ENCODE assay signal across 10 mouse cellular contexts in the genomic region with DNA sequence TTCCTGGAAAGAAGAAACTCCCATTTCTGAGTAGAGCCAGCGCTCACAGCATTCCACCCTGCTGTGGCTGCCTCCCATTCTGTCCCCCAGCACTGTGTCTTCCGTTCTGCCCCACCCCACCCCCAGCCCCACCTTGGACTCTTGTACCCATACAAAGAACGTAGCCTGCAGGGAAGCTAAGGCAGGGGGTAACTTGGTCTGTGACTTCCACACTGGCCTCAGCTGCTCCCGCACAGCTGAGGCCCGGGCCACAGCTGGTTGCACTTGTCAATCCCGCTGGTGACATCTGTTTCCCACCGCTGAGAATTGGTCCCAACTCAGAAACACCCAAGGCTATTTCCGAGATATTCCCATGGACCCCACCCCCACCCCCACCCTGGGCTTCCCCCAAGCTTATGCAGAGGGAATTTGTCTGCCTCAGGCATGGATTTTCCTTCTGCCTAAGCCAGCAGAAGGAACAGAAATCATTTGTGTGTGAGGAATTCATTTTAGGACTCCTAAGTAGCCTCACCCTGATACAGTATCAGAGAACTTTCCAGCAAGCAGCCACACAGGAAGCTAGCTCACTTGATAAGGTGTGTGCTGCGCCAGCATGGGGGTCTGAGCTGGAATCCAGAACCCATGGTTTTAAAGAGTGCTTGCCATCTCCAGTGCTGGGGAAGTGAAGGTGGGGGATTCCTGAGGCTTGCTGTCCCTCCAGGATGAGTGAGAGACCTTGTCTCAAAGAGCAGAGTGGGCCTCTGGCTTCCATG.
DNase-seq lines count a peak whose midpoint lies in the region; ATAC-seq lines count a peak whose summit lies in the region.
"Had no signal": no experiment of that assay in that cellular context is flagged by ENCODE, and none has a peak within 500 bp of the region (broad histone marks: within the 10 kb centered on the region; RNA-seq: fewer than 3 reads in every experiment).

No protein-coding gene starts in this region.

- peak; percentile 38 for DNase-seq in embryo, embryonic 10.5 days (ENCODE audit: low spot score)
- no peak for DNase-seq in embryo, embryonic 10 days (ENCODE audit: low spot score)
- DNase-seq in midbrain, embryonic 10.5 days (ENCODE audit: low spot score), result peak; percentile 38
- DNase-seq in retina, postnatal 1 day, result peak; percentile 50
- no peak for DNase-seq in lung, postnatal 4 days

- no peak overlapping the region for H3K4me2 ChIP-seq in midbrain, embryonic 15.5 days
- no peak overlapping the region for H3K4me2 ChIP-seq in intestine, embryonic 16.5 days (ENCODE audit: low read depth, low read length)
- no peak overlapping the region for H3K4me2 ChIP-seq in liver, embryonic 12.5 days
- H3K4me2 ChIP-seq: limb, embryonic 12.5 days had no signal

- H3K4me3 ChIP-seq in midbrain, embryonic 10.5 days, result no peak overlapping the region
- H3K4me3 ChIP-seq in midbrain, embryonic 15.5 days, result no peak overlapping the region
- no peak overlapping the region for H3K4me3 ChIP-seq in intestine, embryonic 16.5 days (ENCODE audit: low read length)
- H3K4me3 ChIP-seq in liver, embryonic 12.5 days, result no peak overlapping the region
- H3K4me3 ChIP-seq: limb, embryonic 12.5 days had no signal

- ATAC-seq in midbrain, embryonic 15.5 days (replicated peaks), result no peak
- ATAC-seq in intestine, embryonic 16.5 days, result peak; percentile 82
- ATAC-seq in liver, embryonic 12.5 days, result no peak
- ATAC-seq: Patski had no signal

- peak overlapping the region; percentile 33 for H3K27ac ChIP-seq in midbrain, embryonic 10.5 days (replicated peaks)
- H3K27ac ChIP-seq in midbrain, embryonic 15.5 days, result no peak overlapping the region
- H3K27ac ChIP-seq in intestine, embryonic 16.5 days (ENCODE audit: low read length), result no peak overlapping the region; the same call in 1 of the 2 replicates
- H3K27ac ChIP-seq in liver, embryonic 12.5 days, result no peak overlapping the region
- H3K27ac ChIP-seq: limb, embryonic 12.5 days had no signal

- H3K36me3 ChIP-seq in midbrain, embryonic 10.5 days, result no peaks in the 10 kb centered on the region
- H3K36me3 ChIP-seq in midbrain, embryonic 15.5 days (replicated peaks), result no peaks in the 10 kb centered on the region
- no peaks in the 10 kb centered on the region for H3K36me3 ChIP-seq in intestine, embryonic 16.5 days (ENCODE audit: control insufficient read depth, insufficient read depth, low read length)
- no peaks in the 10 kb centered on the region for H3K36me3 ChIP-seq in liver, embryonic 12.5 days
- H3K36me3 ChIP-seq: limb, embryonic 12.5 days had no signal

- peaks cover 38% of the 10 kb centered on the region for H3K4me1 ChIP-seq in midbrain, embryonic 10.5 days
- peaks cover 19% of the 10 kb centered on the region for H3K4me1 ChIP-seq in midbrain, embryonic 15.5 days
- H3K4me1 ChIP-seq in intestine, embryonic 16.5 days (ENCODE audit: control insufficient read depth, insufficient read depth, low read length), result peaks cover 11% of the 10 kb centered on the region; the same call in 1 of the 2 replicates
- 0 out of 2 replicates have a peak, but pooled peaks cover 8% of the 10 kb centered on the region for H3K4me1 ChIP-seq in liver, embryonic 12.5 days

- H3K9ac ChIP-seq in midbrain, embryonic 15.5 days, result no peak overlapping the region
- no peak overlapping the region for H3K9ac ChIP-seq in intestine, embryonic 16.5 days (ENCODE audit: low read depth, low read length)
- H3K9ac ChIP-seq in liver, embryonic 12.5 days, result no peak overlapping the region
- H3K9ac ChIP-seq: limb, embryonic 12.5 days had no signal

- peaks cover 10% of the 10 kb centered on the region; the same call in 1 of the 2 replicates for H3K27me3 ChIP-seq in midbrain, embryonic 10.5 days (ENCODE audit: low read depth, poor library complexity, severe bottlenecking)
- H3K27me3 ChIP-seq in midbrain, embryonic 15.5 days (replicated peaks), result no peaks in the 10 kb centered on the region; the same call in 1 of the 2 replicates
- H3K27me3 ChIP-seq in intestine, embryonic 16.5 days (replicated peaks; ENCODE audit: control insufficient read depth, insufficient read depth, low read length), result no peaks in the 10 kb centered on the region
- peaks cover 18% of the 10 kb centered on the region for H3K27me3 ChIP-seq in liver, embryonic 12.5 days (replicated peaks)
- H3K27me3 ChIP-seq: Patski had no signal

- no peaks in the 10 kb centered on the region for H3K9me3 ChIP-seq in midbrain, embryonic 10.5 days (replicated peaks)
- H3K9me3 ChIP-seq in midbrain, embryonic 15.5 days, result no peaks in the 10 kb centered on the region
- H3K9me3 ChIP-seq in intestine, embryonic 16.5 days (ENCODE audit: control insufficient read depth, low read length), result no peaks in the 10 kb centered on the region
- no peaks in the 10 kb centered on the region for H3K9me3 ChIP-seq in liver, embryonic 12.5 days (replicated peaks)
- H3K9me3 ChIP-seq: limb, embryonic 12.5 days had no signal

- WGBS in midbrain, embryonic 10.5 days, result 12% methylated on average over 9 of the region's 9 CpGs
- 12% methylated on average over 9 of the region's 9 CpGs for WGBS in midbrain, embryonic 15.5 days
- 19% methylated on average over 9 of the region's 9 CpGs for WGBS in intestine, embryonic 16.5 days
- 11% methylated on average over 9 of the region's 9 CpGs for WGBS in liver, embryonic 12.5 days (ENCODE audit: insufficient replicate concordance)

Comparison
In these comparisons a context has a peak if more than half of its experiments do, and no peak if none do; other contexts are left out.
1. DNase-seq: peak in embryo, embryonic 10.5 days (single experiment), midbrain, embryonic 10.5 days (single experiment) and retina, postnatal 1 day (single experiment); none in embryo, embryonic 10 days (single experiment) and lung, postnatal 4 days (0 of 2).